Mouse (Mus musculus): ENCODE data around the gene Emsy.

DNA sequence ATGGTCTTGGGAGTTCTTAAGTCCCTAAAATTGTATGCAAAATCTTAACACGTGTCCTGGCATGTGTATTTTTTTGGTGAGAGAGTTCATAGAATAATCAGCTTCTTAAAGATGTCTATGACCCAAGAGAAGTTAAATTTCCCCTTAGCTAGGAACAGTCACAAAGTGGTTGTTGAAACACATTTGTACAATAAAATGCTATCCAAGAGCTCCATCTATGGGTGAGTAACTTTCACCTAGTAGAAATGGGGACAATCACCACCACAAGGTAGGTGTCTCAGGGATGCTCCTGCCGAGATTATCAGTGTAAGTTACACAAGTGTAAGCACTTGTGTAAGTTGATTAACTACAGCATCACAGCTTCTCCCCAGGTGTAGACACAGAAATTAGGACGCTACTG is 67.6 kb downstream of the Emsy start:
- TF ChIP-seq CTCF (IDR thresholded peaks at IDR 0.05) (peak; percentile 67), EP300 (IDR thresholded peaks at IDR 0.05) (no peak; the same call in 1 of the 2 replicates)
